Mouse (Mus musculus): ENCODE measurements at regions not wholly inside any gene's neighbourhood (a gene's known extent, or its start where the extent isn't known, plus 50 kb on each side); places are given as distances from the start of the nearest gene placed in this dataset.
"Not testable (repeated sequence)": the region's sequence is repeated elsewhere in the genome, so short reads cannot be mapped to it uniquely, and the experiment has no call there.

DNA sequence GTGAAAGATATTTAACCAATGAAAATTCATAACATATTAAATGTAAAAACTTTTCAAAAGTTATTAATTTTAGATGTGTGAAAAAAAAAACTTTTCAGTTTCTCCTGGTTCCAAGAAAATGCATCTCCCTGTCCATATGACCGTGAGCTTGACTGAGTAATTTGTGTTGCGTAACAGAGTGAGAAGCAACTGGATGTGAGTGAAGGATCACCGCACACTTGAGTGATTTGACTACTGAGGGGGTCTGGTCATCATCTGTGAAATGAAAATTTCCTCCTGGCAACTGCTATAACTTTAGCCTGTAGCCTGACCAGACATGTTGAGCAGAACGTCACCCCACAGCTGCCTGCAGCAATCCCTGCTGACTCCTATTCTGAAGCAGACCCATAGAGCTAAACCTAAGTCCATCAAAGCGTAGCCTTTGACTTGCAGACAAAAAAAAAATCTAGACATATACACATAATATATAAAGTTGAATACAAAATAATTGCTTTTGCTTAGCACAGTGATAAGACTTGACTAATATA is 461.2 kb downstream of the Brinp3 start:
- DNase-seq (ENCODE audit: extremely low read depth, insufficient read length, low spot score): no peak

DNA sequence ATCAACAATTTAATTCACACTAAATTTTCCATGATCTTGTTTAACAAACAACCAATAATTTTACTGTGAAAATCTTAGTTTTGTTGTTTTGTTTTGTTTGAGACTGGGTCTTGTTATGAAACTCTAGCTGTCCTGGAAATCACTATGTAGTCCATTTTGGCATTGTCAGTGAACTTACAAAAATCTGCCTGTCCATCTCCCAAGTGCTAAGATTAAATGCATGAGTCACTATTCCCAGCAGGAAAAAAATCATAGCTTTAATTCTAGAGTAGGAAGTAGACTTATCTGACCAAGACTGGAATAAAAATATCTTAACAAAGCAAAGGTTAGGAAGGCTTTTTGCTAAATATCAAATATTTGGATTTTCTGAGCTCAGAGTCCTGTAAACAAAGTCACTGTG is 461.8 kb downstream of the Brinp3 start:
- DNase-seq (ENCODE audit: extremely low read depth, insufficient read length, low spot score): no peak

DNA sequence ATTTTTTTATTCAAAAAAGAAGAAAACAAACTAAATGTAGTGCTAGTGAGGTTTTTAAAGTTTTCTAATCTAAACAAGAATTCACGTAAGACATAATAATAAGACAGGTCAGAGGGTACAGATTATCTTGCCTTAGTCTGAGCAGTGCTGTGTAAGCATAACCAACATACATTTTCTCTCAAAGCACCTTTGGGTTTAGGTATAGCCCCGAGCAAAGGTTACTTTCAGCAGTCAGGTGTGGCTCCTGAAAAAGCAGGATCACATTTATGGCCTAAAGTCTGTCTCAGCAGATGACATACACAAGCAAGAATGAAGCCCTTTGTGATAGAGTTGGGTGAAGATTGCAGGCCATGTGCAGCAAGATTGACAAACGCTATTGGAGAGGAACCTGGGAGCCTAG is 465.9 kb downstream of the Brinp3 start:
- no peak for DNase-seq (ENCODE audit: extremely low read depth, insufficient read length, low spot score)

DNA sequence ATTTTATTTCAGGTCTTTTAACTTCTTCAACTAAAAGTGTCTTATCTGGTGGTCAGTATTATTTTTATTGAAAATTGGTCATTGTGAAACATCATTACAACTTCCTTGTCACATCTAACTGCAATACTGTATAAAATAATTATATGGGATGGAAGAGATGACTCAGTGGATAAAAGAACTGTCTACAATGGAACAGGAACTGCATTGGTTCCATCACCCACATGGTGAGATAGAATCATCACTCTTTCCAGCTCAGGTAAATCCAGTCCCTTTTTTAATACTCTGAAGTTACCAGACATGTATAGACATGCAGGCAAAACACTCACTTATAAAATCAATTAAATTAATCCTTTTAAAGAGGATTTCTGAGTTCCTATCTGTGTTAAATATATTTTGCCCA is 473.0 kb downstream of the Brinp3 start:
- no peak for DNase-seq (ENCODE audit: extremely low read depth, insufficient read length, low spot score)

DNA sequence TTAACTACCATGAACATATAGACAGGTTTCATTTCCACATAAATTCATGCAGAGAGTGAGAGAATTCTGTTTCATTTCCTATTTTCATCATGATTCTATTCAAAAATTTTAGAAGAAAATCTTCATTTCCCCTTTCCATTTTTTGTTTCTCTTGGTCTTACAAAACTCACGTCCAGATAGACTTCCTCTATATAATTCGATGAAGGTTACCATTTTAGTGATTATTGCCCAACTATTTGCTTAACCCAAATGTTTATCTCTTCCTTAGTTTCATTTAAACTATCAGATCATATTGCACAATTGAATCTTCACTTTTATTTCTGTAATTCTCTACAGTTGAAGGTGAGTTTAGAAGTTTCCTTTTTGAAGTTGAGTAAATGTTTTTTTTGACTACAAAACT is 473.4 kb downstream of the Brinp3 start:
- DNase-seq (ENCODE audit: extremely low read depth, insufficient read length, low spot score): no peak

DNA sequence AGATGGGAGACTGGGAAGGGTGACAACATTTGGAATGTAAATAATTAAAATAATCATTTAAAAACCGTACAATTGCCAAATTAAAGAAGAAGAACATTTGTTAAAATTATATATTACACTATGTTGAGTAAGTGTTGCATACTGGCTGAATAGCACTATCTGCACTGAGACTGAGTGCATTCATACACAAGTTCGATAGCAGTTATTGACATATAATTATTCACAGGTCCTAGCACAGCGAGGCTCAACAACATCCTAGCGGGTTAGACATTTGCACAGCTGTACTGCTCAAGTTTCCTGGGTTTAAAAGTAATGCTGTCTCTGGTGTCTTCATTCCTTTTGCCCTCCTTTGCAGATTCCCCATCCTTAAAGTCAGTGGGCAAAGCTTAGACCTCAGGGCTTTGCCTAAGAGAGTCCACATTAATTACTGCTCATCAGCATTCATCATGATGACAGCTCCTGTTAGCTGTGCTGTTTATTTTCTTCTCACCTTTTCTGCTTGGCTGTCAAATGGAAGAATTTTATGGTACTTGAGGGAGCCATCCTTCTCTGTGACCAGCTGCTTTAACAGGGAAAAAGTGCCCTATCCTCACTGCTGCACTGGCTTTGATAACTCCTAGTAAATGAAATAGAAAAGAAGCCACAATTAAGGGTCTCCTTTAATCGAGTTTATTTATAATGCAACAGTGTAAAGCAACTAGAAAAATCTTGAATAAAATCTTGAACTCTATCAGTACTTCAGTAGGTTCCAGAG is 489.1 kb downstream of the Brinp3 start:
- DNase-seq (ENCODE audit: extremely low read depth, insufficient read length, low spot score): no peak

DNA sequence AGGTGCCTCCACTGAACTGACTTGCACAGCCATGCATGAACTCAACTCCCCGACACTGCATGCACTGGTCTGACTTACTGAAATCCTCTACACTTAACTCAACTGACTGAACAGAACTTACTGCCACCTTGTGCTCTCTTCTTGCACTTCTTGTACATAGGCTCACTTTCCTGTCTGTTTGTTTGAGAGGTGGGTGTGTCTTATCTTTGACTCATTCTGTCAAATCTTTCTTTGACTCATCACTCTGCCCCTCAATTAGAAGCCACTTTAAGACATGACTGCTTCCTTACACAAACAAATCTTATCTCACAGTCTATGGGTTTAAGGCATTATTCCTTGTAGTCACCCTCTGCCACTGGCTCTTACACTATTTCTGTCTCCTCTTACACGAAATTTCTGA is 505.5 kb downstream of the Brinp3 start:
- DNase-seq (ENCODE audit: extremely low read depth, insufficient read length, low spot score): peak; percentile 13

DNA sequence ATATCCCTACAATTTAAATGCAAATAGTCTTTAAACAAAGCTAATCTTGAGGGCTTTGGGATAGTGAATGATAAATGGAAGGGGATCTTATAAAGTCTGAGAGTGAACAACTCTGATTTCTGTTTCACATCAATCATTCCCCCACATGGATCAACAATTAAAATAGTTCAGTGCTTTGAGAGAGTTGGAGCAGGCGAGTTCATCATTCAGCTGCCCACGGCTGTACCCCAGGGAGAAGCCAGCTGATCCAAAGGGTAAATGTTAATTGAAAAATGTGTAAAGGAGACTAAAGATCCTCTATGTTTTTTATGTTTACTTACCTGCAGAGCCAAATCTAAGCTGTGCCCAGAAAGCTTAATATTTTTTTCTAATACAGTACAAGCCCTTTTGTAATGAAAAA is 553.2 kb downstream of the Brinp3 start:
- DNase-seq (ENCODE audit: extremely low read depth, insufficient read length, low spot score): no peak

DNA sequence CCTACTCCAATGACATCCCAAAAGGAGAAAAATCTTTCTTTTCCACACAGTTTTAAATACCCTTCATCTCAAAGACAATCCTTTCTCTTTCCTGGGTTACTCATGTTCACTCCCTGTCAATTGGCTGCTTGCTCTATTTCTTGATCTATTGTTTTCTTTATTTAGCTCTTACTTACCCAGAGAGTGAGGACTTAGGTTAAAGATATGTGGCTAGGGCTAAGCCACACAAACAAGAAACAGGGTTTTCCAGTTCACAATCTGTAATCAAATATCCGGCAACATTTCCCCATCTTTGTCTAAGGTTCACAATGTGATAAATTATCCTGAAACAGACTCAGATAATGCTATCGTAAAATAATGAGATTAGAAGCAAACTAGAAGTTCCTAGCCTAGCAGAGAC is 563.9 kb downstream of the Brinp3 start:
- no peak for DNase-seq (ENCODE audit: extremely low read depth, insufficient read length, low spot score)

DNA sequence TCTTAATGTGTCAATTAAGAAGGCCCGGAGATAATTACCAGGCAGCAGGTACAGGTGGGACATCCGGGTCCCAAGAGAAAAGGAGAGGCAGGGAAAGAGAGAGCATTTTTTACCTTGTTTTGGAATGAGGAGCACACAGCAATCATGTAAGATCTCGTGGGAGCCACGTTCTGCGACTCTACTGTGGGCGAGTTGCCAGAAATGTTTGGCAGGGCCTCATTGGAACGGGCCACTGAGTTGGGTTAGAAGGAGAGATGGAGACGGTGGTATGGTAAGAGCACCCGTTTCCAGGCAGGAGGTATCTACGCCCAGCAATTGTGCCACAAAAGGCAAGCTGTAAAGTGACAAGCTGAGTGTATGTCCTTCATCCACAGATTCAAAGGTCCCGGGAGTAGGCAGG is 579.6 kb downstream of the Brinp3 start:
- no peak for DNase-seq (ENCODE audit: extremely low read depth, insufficient read length, low spot score)

DNA sequence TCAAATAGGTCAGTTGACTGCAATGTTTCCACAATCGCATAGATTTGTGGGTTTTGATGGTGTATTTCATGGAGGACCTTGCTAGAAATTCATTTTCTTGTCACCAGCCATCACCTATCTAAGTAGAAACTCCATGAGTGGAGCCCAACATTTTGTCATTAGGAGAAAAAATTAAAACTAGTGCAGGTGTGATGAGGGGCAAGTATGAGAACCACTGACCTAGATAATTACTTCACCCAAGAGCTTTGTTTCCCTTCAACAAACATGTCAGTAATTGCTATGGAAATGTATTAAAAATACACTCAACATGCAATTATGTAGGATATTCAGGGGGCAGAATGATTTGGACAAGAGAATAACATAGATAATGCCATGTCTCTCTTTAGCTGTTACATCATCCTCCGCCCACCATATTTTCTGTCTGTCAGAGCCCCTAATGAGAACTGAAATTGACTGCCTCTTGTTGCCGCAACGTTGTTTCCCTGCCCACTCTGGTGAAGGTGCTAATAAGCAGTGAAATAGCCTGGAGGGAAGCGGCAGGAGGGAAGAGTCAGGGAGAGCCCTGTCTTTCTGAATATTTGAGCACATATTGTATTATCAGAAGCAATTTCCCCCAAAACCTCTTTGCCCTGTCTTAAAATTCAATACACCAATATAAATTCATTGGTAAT is 589.7 kb downstream of the Brinp3 start:
- no peak for DNase-seq (ENCODE audit: extremely low read depth, insufficient read length, low spot score)

DNA sequence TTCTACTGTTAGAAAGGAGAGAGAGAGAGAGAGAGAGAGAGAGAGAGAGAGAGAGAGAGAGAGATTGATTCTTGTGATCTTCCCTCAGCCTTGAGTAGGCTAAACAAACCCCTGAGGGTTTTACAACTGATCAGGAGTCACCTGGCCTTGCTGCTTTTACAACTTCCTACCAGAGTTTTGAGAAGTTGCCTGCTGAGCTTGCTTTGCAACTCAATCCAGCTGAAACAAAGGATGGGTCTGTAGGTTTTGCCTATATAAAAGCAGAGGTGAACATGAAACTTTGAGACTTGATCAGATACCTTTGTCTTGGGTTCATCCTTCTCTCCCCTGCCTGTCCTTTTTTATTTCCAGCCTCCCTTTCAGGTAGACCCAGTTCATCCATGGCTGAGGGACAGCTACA is 631.0 kb downstream of the Brinp3 start:
- no peak for DNase-seq (ENCODE audit: extremely low read depth, insufficient read length, low spot score)

DNA sequence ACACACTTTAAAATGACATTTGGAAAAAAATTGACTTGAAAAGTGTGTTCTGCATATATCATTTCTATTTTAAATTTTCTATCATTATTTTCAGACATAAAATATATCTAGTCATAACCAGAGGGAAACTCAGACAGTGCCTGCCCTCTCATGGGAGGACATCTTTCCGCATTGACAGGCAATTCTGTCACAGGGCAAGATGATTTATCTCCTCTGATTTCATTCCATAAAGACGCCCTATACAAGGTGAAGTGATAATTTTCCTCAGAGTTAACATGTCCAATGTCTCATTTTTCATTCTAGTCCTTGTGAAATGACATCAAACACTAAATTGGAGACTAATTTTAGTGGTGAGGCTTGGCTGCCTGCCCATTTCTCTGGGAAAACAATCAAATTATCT is 643.6 kb downstream of the Brinp3 start:
- DNase-seq (ENCODE audit: extremely low read depth, insufficient read length, low spot score): no peak

DNA sequence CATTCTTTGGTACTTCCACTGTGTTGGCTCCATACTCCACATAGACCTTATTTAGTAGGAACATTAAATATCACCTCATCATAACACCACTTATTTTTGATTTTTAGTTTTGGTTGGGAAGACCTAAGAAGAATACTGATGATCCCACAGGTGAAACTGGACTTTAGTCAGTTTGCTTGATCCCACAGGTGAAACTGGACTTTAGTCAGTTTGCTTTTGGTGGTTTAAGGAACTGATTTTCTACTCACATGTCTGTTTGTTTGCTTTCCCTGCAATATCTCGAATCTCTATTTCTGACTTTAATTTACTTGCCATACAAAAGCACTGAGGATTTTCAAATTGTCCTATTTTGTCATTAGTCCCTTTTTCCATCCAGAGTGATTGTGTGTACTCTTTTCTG is 680.8 kb downstream of the Brinp3 start:
- DNase-seq (ENCODE audit: extremely low read depth, insufficient read length, low spot score): no peak

DNA sequence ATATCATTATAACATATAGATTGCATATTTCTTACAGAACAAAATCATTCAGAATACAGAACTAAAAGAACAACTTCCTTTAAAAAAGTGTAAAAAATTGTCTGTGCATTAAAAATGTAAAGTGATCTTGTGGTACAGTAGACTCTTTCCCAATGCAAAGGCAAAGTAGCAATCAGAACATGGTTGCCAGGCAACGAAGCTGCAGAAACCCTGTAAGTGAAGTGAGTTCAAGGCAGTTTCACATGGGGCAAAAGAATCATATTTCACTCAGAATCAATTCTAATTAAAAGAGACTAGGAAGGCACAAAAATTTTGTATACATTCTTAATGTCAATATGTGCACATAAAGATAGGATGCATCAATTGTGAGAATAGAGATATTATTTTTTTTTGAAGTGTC is 692.2 kb downstream of the Brinp3 start:
- DNase-seq (ENCODE audit: extremely low read depth, insufficient read length, low spot score): no peak

DNA sequence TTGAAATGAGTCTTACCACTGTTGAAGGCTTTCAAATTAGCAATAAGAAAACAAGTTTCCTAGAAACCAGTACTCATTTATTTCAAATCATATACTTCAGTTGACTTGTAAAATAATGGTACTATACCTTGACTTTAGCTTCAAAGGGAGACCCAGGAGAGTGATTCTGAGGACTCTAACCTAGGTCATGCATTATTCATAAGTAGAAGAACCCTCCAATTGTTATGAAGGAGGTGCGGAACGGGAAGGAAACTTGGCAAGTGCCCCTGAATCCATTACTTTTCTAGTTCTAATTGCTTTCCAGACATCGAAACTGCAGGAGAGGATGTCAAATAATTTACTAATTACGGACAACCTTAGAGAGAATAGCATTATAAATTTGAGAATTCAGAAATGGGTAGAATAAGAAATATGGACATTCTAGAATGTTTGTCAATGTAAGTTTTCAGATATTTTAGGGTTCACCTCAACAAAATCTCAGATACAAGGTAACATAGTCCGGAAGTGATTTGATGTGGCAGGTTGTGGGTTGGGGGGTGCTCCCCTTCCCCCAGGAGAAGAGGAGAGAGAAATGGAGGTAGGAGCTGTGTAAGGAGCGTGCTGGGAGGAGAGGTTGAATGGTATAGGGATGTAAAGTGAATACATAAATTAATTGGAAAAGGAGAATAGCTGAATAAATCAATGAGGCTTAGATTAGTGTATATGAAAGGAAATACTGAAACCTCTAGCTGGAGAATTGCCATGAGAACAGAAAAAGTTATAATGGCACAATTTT is 692.9 kb downstream of the Brinp3 start:
- no peak for DNase-seq (ENCODE audit: extremely low read depth, insufficient read length, low spot score)

DNA sequence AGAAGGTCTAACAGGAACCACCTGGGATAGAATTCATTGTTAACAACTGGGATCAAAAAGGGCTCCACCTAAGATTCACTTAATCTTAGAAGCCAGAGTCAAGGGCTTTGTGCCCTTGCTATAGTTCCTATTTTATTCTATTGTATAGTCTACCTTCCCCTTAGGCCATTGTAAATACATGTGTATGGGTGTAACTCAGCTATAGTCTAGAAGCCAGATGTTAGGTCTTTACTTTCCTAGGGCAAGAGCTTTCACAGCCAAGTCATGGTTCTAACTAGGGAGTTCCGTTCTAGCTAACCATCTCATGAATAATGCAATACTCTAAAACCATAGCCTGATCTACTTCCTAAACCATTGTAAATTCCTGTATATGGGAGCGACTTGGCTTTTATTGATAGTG is 705.4 kb downstream of the Brinp3 start:
- not testable (repeated sequence) for DNase-seq (ENCODE audit: extremely low read depth, insufficient read length, low spot score)

DNA sequence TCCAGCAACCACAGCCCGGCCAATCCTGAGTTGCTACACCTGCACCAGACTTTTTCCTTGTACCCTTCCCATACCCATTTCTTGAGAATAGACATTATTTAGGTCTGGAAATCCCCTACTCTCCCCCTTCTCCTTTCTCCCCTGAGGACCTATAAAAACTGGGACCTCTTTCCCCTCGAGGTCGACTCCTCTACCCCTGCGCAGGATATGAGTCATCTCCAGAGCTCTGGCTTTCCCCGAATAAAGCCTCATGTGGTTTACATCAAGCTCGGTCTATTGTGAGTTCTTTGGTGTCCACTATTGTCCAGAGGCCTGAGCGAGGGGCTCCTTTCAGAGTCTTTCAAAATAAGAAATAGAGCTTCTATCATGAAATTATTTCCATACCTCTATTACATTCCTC is 720.3 kb downstream of the Brinp3 start:
- DNase-seq (ENCODE audit: extremely low read depth, insufficient read length, low spot score): not testable (repeated sequence)

DNA sequence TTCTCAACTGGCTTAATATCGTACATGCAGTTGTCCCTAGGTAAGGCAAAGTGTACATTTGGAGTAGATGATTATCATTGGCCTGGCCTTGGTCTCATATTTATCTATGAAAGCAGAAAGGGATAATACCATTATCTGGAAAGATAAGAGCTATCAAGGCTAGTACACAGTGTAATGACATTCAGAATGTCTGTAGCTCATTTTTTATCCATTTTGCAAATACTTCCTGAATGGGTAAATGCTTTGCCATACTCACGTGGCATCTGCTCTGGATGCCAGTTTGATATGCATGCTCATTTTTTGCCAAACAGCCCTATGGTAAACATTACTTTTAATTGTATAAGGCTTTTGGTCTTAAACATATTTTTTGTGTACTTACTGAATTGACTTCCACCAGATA is 723.4 kb downstream of the Brinp3 start:
- DNase-seq (ENCODE audit: extremely low read depth, insufficient read length, low spot score): no peak

DNA sequence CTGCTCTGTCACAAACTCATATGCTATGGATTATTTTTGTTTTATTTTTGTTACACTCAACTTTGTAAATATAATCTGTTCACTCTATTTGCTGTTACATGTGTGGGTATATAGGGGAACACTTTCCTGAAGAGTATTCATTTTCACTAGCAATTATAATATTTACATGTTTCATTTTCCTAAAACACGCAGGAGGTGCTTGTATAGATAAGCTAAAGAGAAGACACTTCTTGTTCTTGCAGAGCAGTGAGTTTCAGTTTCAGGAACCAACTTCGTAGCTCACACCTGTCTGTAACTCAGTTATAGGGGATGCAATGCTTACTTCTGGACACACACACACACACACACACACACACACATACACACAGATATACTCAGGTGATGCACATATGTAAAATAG is 724.9 kb downstream of the Brinp3 start:
- DNase-seq (ENCODE audit: extremely low read depth, insufficient read length, low spot score): no peak

DNA sequence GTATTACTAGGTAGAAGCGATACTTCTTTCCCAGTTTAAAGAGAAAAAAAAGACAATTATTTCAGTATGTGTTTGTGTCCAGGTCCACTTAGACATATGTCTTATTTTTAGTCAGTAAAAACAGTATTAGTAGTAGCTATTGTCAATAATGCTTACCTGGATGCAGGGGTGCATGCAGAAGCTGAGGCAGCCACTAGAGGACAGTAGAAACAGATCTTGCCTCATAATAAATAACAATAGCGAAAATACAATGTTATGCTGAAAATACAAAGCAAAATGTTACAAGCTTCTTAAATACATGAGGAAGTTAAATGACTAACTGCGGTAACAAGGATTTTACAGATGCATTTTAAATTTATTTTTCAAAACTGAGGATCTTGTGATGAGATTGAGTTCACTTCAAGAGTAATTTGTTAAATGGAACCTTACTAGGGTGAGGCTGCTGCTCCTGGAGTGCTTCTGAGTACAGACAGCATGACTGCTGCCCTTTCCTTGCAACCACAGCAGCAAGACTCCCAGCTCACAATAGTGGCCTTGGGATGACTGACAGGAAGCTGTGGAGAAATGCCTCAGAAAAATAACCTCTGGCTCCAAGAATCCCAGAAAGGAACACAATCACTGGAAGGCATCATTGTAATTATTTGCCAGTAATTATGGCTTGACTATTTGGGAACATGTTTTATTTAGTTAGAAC is 728.8 kb downstream of the Brinp3 start:
- DNase-seq (ENCODE audit: extremely low read depth, insufficient read length, low spot score): peak; percentile 21
